Mouse (Mus musculus) bone marrow macrophage, adult 2 months (primary cell): ENCODE measurements around the gene Lcn12.

Experiments
- CTCF ChIP-seq: IDR thresholded peaks from 2 replicates; pipeline ENCODE4 v1.5.1; 2012; ENCODE audit warnings: low read depth, mild to moderate bottlenecking, low read length, moderate library complexity
- POLR2A ChIP-seq: IDR thresholded peaks from 2 replicates; pipeline ENCODE4 v1.6.1; 2012; ENCODE audit warnings: mild to moderate bottlenecking, low read depth, low read length, borderline replicate concordance

- TF ChIP-seq POLR2A (no peak), CTCF (no peak)
Measured at GRCm38 (mm10) chr2:25505000-25505399, 11.3 kb upstream of the Lcn12 start.
